Mouse (Mus musculus) limb, embryonic 11.5 days (tissue): Measurements from ENCODE around the gene Cfap57. TPM values are rescaled to one million over a fixed set of nuclear protein-coding genes. Genes with fewer than 3 reads are reported as not detected.
"Not testable (repeated sequence)": the region's sequence is repeated elsewhere in the genome, so short reads cannot be mapped to it uniquely, and the experiment has no call there.

ENCODE experiments used
- ATAC-seq: fragments of 200-750 bp; cut with Nextera tagmentation; 2 replicates; pipeline ENCODE4 v1.8.0; 2017; ENCODE audit warnings: low read depth; ENCODE audit not compliant: insufficient number of reproducible peaks, low FRiP score, low TSS enrichment
- DNase-seq: peaks from one replicate; pipeline ENCODE4 v3.0.0-alpha.2; 2015; ENCODE audit warnings: low spot score
- H3K27ac ChIP-seq: fragments of 300-500 bp; sonication (generic); replicated peaks from 2 replicates; pipeline ENCODE4 v1.5.1; 2014; ENCODE audit warnings: low read depth, mild to moderate bottlenecking, low read length
- H3K27me3 ChIP-seq: fragments of 300-500 bp; sonication (generic); 2 replicates; pipeline ENCODE4 v1.6.1; 2014; ENCODE audit warnings: mild to moderate bottlenecking, low read length, mixed read lengths; ENCODE audit not compliant: control insufficient read depth, insufficient read depth
- H3K36me3 ChIP-seq: fragments of 300-500 bp; sonication (generic); 2 replicates; pipeline ENCODE4 v1.6.1; 2014; ENCODE audit warnings: mild to moderate bottlenecking, low read length, moderate library complexity, mixed read lengths; ENCODE audit not compliant: control insufficient read depth, insufficient read depth
- H3K4me1 ChIP-seq: fragments of 300-500 bp; sonication (generic); 2 replicates; pipeline ENCODE4 v1.6.1; 2014; ENCODE audit warnings: low read length, mixed read lengths; ENCODE audit not compliant: control insufficient read depth, insufficient read depth
- H3K4me2 ChIP-seq: fragments of 300-500 bp; sonication (generic); 2 replicates; pipeline ENCODE4 v1.6.1; 2014; ENCODE audit warnings: low read depth, mild to moderate bottlenecking, moderate library complexity; ENCODE audit not compliant: severe bottlenecking
- H3K4me3 ChIP-seq: fragments of 300-500 bp; sonication (generic); 2 replicates; pipeline ENCODE4 v1.5.1; 2014; ENCODE audit warnings: low read depth, low read length
- H3K9ac ChIP-seq: fragments of 300-500 bp; sonication (generic); 2 replicates; pipeline ENCODE4 v1.6.1; 2014; ENCODE audit warnings: mild to moderate bottlenecking, low read length
- H3K9me3 ChIP-seq: fragments of 300-500 bp; sonication (generic); 2 replicates; pipeline ENCODE4 v1.6.1; 2016; ENCODE audit warnings: low read length; ENCODE audit not compliant: control insufficient read depth
- WGBS: fragments of 180-500 bp; shearing (Covaris S2); extraction: QIAGEN DNeasy Blood & Tissue Kit; methylation state at CpG from one replicate; pipeline ENCODE4 v1.1.7; 2014; 5-methylcytosine and 5-hydroxymethylcytosine counted together
- polyA plus RNA-seq: library from polyadenylated mRNA; unstranded; fragments of >200 nt; fragmentation: Nextera tagmentation; extraction: Ambion mirVana; gene quantifications from 2 replicates; pipeline ENCODE4 v1.2.1, GENCODE M21; 2014

Cfap57 gene
- polyA plus RNA-seq, 1 experiment from 2014 or later: 0.45 TPM

- Histone ChIP-seq H3K27ac (no peak overlapping the region), H3K4me3 (no peak overlapping the region), H3K4me2 (no peak overlapping the region), H3K4me1 (no peaks in the 10 kb centered on the region), H3K9me3 (no peaks in the 10 kb centered on the region), H3K27me3 (0 out of 2 replicates have a peak, but pooled peaks cover 2% of the 10 kb centered on the region), H3K9ac (no peak overlapping the region), H3K36me3 (no peaks in the 10 kb centered on the region)
- 85% methylated on average over 14 of the region's 15 CpGs for WGBS
- no peak for DNase-seq
- ATAC-seq: no peak
These were observed 49.1 kb downstream of the Cfap57 start for GRCm38 (mm10) chr4:118571441-118571840.

- no peak overlapping the region for H3K27ac ChIP-seq
- H3K4me3 ChIP-seq: no peak overlapping the region
- H3K27me3 ChIP-seq: 0 out of 2 replicates have a peak, but pooled peaks cover 2% of the 10 kb centered on the region
- no peaks in the 10 kb centered on the region for H3K4me1 ChIP-seq
- no peak overlapping the region for H3K9ac ChIP-seq
- no peaks in the 10 kb centered on the region for H3K36me3 ChIP-seq
- 0 out of 2 replicates have a peak overlapping the region, but pooled peaks have one; percentile 2 for H3K4me2 ChIP-seq
- no peaks in the 10 kb centered on the region for H3K9me3 ChIP-seq
- DNase-seq (no peak), ATAC-seq (no peak)
- WGBS: 72% methylated on average over 23 of the region's 23 CpGs
These were observed 51.3 kb downstream of the Cfap57 start for GRCm38 (mm10) chr4:118569320-118569719.

GRCm38 (mm10) chr4:118568709-118569108, 51.9 kb downstream of the Cfap57 start:
- Histone ChIP-seq H3K4me1 (no peaks in the 10 kb centered on the region), H3K27ac (no peak overlapping the region)
- DNase-seq: no peak

GRCm38 (mm10) chr4:118566161-118566676, 54.4 kb downstream of the Cfap57 start:
- Histone ChIP-seq H3K36me3 (no peaks in the 10 kb centered on the region), H3K9ac (no peak overlapping the region), H3K4me3 (no peak overlapping the region), H3K27me3 (0 out of 2 replicates have a peak, but pooled peaks cover 2% of the 10 kb centered on the region), H3K4me2 (no peak overlapping the region), H3K27ac (no peak overlapping the region), H3K9me3 (no peaks in the 10 kb centered on the region), H3K4me1 (no peaks in the 10 kb centered on the region)
- ATAC-seq: no peak
- 38% methylated on average over 7 of the region's 7 CpGs for WGBS
- peak; percentile 62 for DNase-seq

More at GRCm38 (mm10) chr4:118568709-118569108, 51.9 kb downstream of the Cfap57 start:
- Histone ChIP-seq H3K9ac (no peak overlapping the region), H3K9me3 (no peaks in the 10 kb centered on the region), H3K4me3 (no peak overlapping the region), H3K36me3 (no peaks in the 10 kb centered on the region), H3K4me2 (no peak overlapping the region), H3K27me3 (0 out of 2 replicates have a peak, but pooled peaks cover 2% of the 10 kb centered on the region)
- 69% methylated on average over 10 of the region's 10 CpGs for WGBS
- no peak for ATAC-seq

- Histone ChIP-seq H3K27ac (no peak overlapping the region), H3K9ac (no peak overlapping the region), H3K36me3 (no peaks in the 10 kb centered on the region), H3K9me3 (no peaks in the 10 kb centered on the region), H3K4me3 (no peak overlapping the region), H3K4me1 (no peaks in the 10 kb centered on the region), H3K27me3 (0 out of 2 replicates have a peak, but pooled peaks cover 2% of the 10 kb centered on the region), H3K4me2 (no peak overlapping the region)
- 78% methylated on average over 3 of the region's 3 CpGs for WGBS
- DNase-seq: no peak
- ATAC-seq: no peak
These were observed 55.7 kb downstream of the Cfap57 start for GRCm38 (mm10) chr4:118564926-118565279.

GRCm38 (mm10) chr4:118564062-118564925, 56.3 kb downstream of the Cfap57 start:
- H3K4me3 ChIP-seq: no peak overlapping the region
- H3K4me2 ChIP-seq: no peak overlapping the region
- ATAC-seq (no peak), DNase-seq (no peak)
- 85% methylated on average over 13 of the region's 13 CpGs for WGBS
- no peaks in the 10 kb centered on the region for H3K4me1 ChIP-seq
- 0 out of 2 replicates have a peak, but pooled peaks cover under 1% of the 10 kb centered on the region for H3K27me3 ChIP-seq
- no peaks in the 10 kb centered on the region for H3K36me3 ChIP-seq
- H3K27ac ChIP-seq: no peak overlapping the region
- H3K9ac ChIP-seq: no peak overlapping the region
- H3K9me3 ChIP-seq: no peaks in the 10 kb centered on the region

- 79% methylated on average over 3 of the region's 3 CpGs for WGBS
- Histone ChIP-seq H3K27me3 (no peaks in the 10 kb centered on the region), H3K9me3 (no peaks in the 10 kb centered on the region), H3K4me3 (no peak overlapping the region), H3K27ac (no peak overlapping the region), H3K9ac (no peak overlapping the region), H3K4me2 (no peak overlapping the region), H3K4me1 (0 out of 2 replicates have a peak, but pooled peaks cover 2% of the 10 kb centered on the region), H3K36me3 (no peaks in the 10 kb centered on the region)
- ATAC-seq (no peak), DNase-seq (no peak)
These were observed 67.4 kb downstream of the Cfap57 start for GRCm38 (mm10) chr4:118553039-118553649.

GRCm38 (mm10) chr4:118548130-118548480, 72.5 kb downstream of the Cfap57 start:
- H3K9me3 ChIP-seq, H3K4me2 ChIP-seq, H3K27me3 ChIP-seq, H3K36me3 ChIP-seq, H3K27ac ChIP-seq, H3K4me3 ChIP-seq, ATAC-seq, H3K4me1 ChIP-seq, H3K9ac ChIP-seq: not testable (repeated sequence)
- DNase-seq: peak; percentile 77
- WGBS: 88% methylated on average over 10 of the region's 10 CpGs
